Mouse (Mus musculus): ENCODE data around the gene Tjp1.

GRCm38 (mm10) chr7:65513451-65514179 lies 14.0 kb downstream of the Tjp1 start:
- TF ChIP-seq CTCF (conservative IDR thresholded peaks at IDR 0.05 in 1 of 2, IDR thresholded peaks at IDR 0.05 in 1 of 2; ENCODE audit: low read depth in 2 of 2, low read length in 2 of 2) (no peak), E2F4 (IDR thresholded peaks at IDR 0.05; ENCODE audit: insufficient replicate concordance, low read depth, low read length) (no peak), MEF2A (IDR thresholded peaks at IDR 0.05; ENCODE audit: borderline replicate concordance, low read depth, low read length) (no peak), EP300 (IDR thresholded peaks at IDR 0.05; ENCODE audit: low read length) (no peak), MYC (IDR thresholded peaks at IDR 0.05; ENCODE audit: low read depth, low read length) (no peak), RAD21 (IDR thresholded peaks at IDR 0.05; ENCODE audit: low read depth, low read length) (no peak), ZKSCAN1 (IDR thresholded peaks at IDR 0.05; ENCODE audit: borderline replicate concordance, low read depth, low read length) (no peak), JUND (conservative IDR thresholded peaks at IDR 0.05; ENCODE audit: low read depth, low read length) (no peak), POLR2AphosphoS2 (IDR thresholded peaks at IDR 0.05; ENCODE audit: low read depth, low read length) (no peak), USF2 (conservative IDR thresholded peaks at IDR 0.05; ENCODE audit: low read depth, low read length) (no peak), TCF12 (IDR thresholded peaks at IDR 0.05; ENCODE audit: low read depth, low read length) (no peak)
